Mouse (Mus musculus): ENCODE measurements at regions not wholly inside any gene's neighbourhood (a gene's known extent, or its start where the extent isn't known, plus 50 kb on each side); places are given as distances from the start of the nearest gene placed in this dataset.

- no peak overlapping the region for H3K4me3 ChIP-seq (replicated peaks; ENCODE audit: low read length)
- H3K27me3 ChIP-seq (ENCODE audit: insufficient read depth, low read length): no peaks in the 10 kb centered on the region
- no peaks in the 10 kb centered on the region for H3K9me3 ChIP-seq (ENCODE audit: low read length)
- H3K36me3 ChIP-seq (ENCODE audit: insufficient read depth, low read length): no peaks in the 10 kb centered on the region
- TF ChIP-seq CTCF (conservative IDR thresholded peaks at IDR 0.05; ENCODE audit: low read length): no peak
- TF ChIP-seq NANOG (IDR thresholded peaks at IDR 0.05; ENCODE audit: borderline replicate concordance, low read length): no peak
- no peak for TF ChIP-seq POU5F1 (IDR thresholded peaks at IDR 0.05; ENCODE audit: borderline replicate concordance, low read length)
- H3K4me1 ChIP-seq (replicated peaks; ENCODE audit: low read depth, low read length): no peaks in the 10 kb centered on the region
These were observed 71.2 kb downstream of the Cavin2 start for GRCm38 (mm10) chr1:51360095-51360494.

All from E14TG2a.4 (cell line).